Mouse (Mus musculus) embryonic stem cell, embryonic (primary cell): Measurements from ENCODE around the gene Ces1a.

Experiments used
- CTCF ChIA-PET, 4 experiments: fragments of 300-600 bp in 2 of 4; fragments of 350-600 bp in 2 of 4; sonication (Branson Sonifier 250); formaldehyde crosslinking; loops; one replicate each; lab custom pipeline; 2022; ENCODE audit warnings: inconsistent platforms in 2 of 4; lab: Charles Lee
- POLR2A ChIA-PET, 4 experiments: fragments of 300-600 bp in 2 of 4; fragments of 350-600 bp in 2 of 4; sonication (Branson Sonifier 250); formaldehyde crosslinking; loops; one replicate each; lab custom pipeline; 2022; ENCODE audit warnings: antibody characterized with exemption in 4 of 4, inconsistent platforms in 1 of 4; lab: Charles Lee

Gene Ces1a

GRCm38 (mm10) chr8:93012226-93012625 is 35.8 kb downstream of the Ces1a start:
- POLR2A ChIA-PET: no interaction called here
- CTCF ChIA-PET: interaction anchor here (0.5 to 1.5 kb wide), 9 partner anchors 82 to 486 kb away, joined by 3 to 8 read pairs (median 4); no protein-coding TSS in a partner anchor

- CTCF ChIA-PET: interaction anchor here in 3 of 4 experiments (1.0 to 2.2 kb wide), 4 partner anchors 193 to 487 kb away, joined by 3 to 9 read pairs (median 5); no protein-coding TSS in a partner anchor
- POLR2A ChIA-PET: no interaction called here
Observed at GRCm38 (mm10) chr8:93011439-93011838, 36.6 kb downstream of the Ces1a start.

GRCm38 (mm10) chr8:93010286-93010685 is 37.7 kb downstream of the Ces1a start:
- CTCF ChIA-PET: interaction anchor here (0.5 to 2.2 kb wide), 51 partner anchors 9 to 1208 kb away, joined by 3 to 23 read pairs (median 4); partner anchors contain the start of gene Irx3 (in 1 of the 4)

GRCm38 (mm10) chr8:92998600-92998999 is 49.4 kb downstream of the Ces1a start:
- ChIA-PET CTCF (interaction anchor here (0.6 to 5.6 kb wide), 16 partner anchors 9 to 349 kb away, joined by 3 to 59 read pairs (median 4); no protein-coding TSS in a partner anchor), POLR2A (interaction anchor here in 2 of 4 experiments (0.7 kb wide), 2 partner anchors 77 to 306 kb away, joined by 3 to 4 read pairs; no protein-coding TSS in a partner anchor)

More at GRCm38 (mm10) chr8:93010286-93010685, 37.7 kb downstream of the Ces1a start:
- POLR2A ChIA-PET: no interaction called here

- CTCF ChIA-PET: interaction anchor here in 3 of 4 experiments (0.5 to 5.6 kb wide), 13 partner anchors 13 to 1369 kb away, joined by 3 to 59 read pairs (median 4); partner anchors contain the start of gene Mmp2 (in 1 of the 3)
- POLR2A ChIA-PET: no interaction called here
Observed at GRCm38 (mm10) chr8:92996840-92997239, 51.2 kb downstream of the Ces1a start.

- ChIA-PET CTCF (no interaction called here), POLR2A (no interaction called here)
Observed at GRCm38 (mm10) chr8:92984376-92984775, 63.6 kb downstream of the Ces1a start.

- CTCF ChIA-PET: no interaction called here
- POLR2A ChIA-PET: no interaction called here
Observed at GRCm38 (mm10) chr8:92982491-92982890, 65.5 kb downstream of the Ces1a start.

GRCm38 (mm10) chr8:92976656-92977055 is 71.3 kb downstream of the Ces1a start:
- ChIA-PET POLR2A (no interaction called here), CTCF (interaction anchor here in 1 of 4 experiments (0.6 kb wide), 1 partner anchor 22 kb away, joined by 5 read pairs; no protein-coding TSS in a partner anchor)

- ChIA-PET CTCF (no interaction called here), POLR2A (interaction anchor here in 1 of 4 experiments (0.6 kb wide), 1 partner anchor 9 kb away, joined by 3 read pairs; no protein-coding TSS in a partner anchor)
Observed at GRCm38 (mm10) chr8:92972949-92973348, 75.0 kb downstream of the Ces1a start.
